Mouse (Mus musculus): ENCODE data around the gene Ntn1. TPM values are rescaled to one million over a fixed set of nuclear protein-coding genes. Genes with fewer than 3 reads are reported as not detected.

Ntn1 gene
- polyA plus RNA-seq, 1 experiment, result 23.7 TPM

DNA sequence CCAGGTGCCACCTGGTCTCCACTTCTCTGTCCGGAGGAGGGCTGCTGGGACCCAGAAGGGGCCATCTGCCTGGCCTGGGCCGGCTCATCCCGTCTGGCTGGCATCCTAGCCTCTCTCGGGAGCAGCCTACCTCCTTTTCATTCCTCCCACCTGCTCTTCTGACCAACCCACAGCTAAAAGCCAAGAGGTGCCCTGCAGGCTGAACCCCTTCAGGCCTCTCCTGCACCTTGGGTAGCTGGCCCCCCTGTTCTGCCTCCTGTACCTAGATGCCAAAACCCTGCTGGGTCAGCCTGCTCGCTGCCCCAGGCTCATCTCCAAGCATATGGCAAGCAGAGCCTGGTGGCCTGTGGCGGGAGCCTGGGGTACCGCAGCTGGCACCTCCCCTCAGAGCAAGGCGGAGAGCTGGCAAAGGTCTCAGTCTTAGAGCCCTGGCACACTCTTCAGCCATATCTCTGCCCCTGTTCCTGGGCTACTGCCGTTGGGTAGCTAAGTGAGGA lies 167.1 kb downstream of the Ntn1 start:
- H3K4me1 ChIP-seq (ENCODE audit: control insufficient read depth, insufficient read depth, insufficient read length, low read length), result no peaks in the 10 kb centered on the region
- no peak overlapping the region for H3K27ac ChIP-seq (ENCODE audit: insufficient read depth, low read depth, low read length)
- H3K4me3 ChIP-seq (ENCODE audit: low read depth, low read length), result no peak overlapping the region
- no peaks in the 10 kb centered on the region for H3K36me3 ChIP-seq (ENCODE audit: control insufficient read depth, insufficient read depth, low read length)
- no peak for TF ChIP-seq POLR2A (IDR thresholded peaks at IDR 0.05; ENCODE audit: low read depth, low read length)
- no peak for TF ChIP-seq CTCF (IDR thresholded peaks at IDR 0.05; ENCODE audit: extremely low read depth, insufficient read length, insufficient replicate concordance, low read depth, low read length)
- WGBS, result 82% methylated on average over 9 of the region's 9 CpGs
- no peaks in the 10 kb centered on the region for H3K27me3 ChIP-seq (ENCODE audit: control insufficient read depth, insufficient read depth, low read length)

DNA sequence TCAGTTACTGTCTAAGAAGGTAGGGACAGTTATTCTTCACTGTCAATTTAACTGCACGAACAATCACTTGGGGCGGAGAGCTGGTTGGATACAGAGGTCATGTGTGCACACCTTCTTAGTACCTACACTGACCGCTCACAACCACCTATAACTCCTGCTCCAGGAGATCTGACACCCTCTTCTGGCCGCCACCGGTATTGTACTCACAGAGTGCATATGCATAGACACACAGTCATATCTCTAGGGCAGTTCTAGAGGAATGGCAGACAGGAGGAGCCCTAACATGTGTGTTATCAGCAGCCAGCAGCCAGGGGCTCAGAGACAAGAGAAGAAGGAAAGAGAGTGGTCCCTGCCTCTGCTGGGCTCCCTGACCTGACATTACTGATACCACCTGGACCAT lies 169.1 kb downstream of the Ntn1 start:
- no peaks in the 10 kb centered on the region for H3K27me3 ChIP-seq (ENCODE audit: control insufficient read depth, insufficient read depth, low read length)
- no peak overlapping the region for H3K27ac ChIP-seq (ENCODE audit: insufficient read depth, low read depth, low read length)
- H3K36me3 ChIP-seq (ENCODE audit: control insufficient read depth, insufficient read depth, low read length), result no peaks in the 10 kb centered on the region
- 94% methylated on average over 5 of the region's 5 CpGs for WGBS
- H3K4me3 ChIP-seq (ENCODE audit: low read depth, low read length), result no peak overlapping the region
- TF ChIP-seq POLR2A (IDR thresholded peaks at IDR 0.05; ENCODE audit: low read depth, low read length) (no peak), CTCF (IDR thresholded peaks at IDR 0.05; ENCODE audit: extremely low read depth, insufficient read length, insufficient replicate concordance, low read depth, low read length) (no peak)
- no peaks in the 10 kb centered on the region for H3K4me1 ChIP-seq (ENCODE audit: control insufficient read depth, insufficient read depth, insufficient read length, low read length)

DNA sequence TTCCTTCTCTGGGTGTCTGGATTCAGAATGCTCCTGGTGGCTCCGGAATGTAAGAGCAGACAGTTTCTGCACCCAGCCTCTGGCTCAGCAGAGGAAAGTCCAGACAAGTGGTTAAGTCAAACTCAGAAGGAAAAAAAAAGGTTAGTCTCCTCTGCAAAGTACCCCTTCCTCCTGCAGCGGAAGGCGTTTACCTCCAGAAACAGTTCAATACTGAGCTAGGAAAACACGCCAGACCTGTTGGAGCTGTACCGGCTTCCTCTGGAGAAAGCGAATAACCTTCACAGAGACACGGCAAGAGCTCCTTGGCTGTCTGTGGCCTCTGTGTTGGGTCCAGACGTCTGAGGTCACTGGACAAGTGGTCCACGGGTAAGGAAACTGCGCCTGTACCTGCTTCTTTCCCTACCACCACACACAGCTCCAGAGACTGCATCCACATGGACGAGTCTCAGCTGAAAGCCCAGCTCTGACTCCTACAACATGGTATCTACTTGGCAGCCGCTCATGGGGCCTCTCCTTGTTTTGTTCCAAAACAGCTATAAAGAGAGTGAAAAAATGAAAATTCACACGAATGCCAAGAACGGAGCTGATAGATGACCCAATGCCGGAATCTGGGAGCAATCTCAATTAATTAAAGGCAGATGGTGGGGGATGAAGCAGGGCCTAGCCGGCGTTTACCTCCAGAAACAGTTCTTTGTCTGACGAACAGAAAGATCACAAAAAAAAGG lies 171.5 kb downstream of the Ntn1 start:
- Histone ChIP-seq H3K4me3 (ENCODE audit: low read depth, low read length) (no peak overlapping the region), H3K4me1 (ENCODE audit: control insufficient read depth, insufficient read depth, insufficient read length, low read length) (no peaks in the 10 kb centered on the region), H3K27me3 (ENCODE audit: control insufficient read depth, insufficient read depth, low read length) (no peaks in the 10 kb centered on the region), H3K36me3 (ENCODE audit: control insufficient read depth, insufficient read depth, low read length) (0 out of 2 replicates have a peak, but pooled peaks cover 2% of the 10 kb centered on the region), H3K27ac (ENCODE audit: insufficient read depth, low read depth, low read length) (no peak overlapping the region)
- TF ChIP-seq POLR2A (IDR thresholded peaks at IDR 0.05; ENCODE audit: low read depth, low read length) (no peak), CTCF (IDR thresholded peaks at IDR 0.05; ENCODE audit: extremely low read depth, insufficient read length, insufficient replicate concordance, low read depth, low read length) (no peak)
- WGBS, result 65% methylated on average over 18 of the region's 18 CpGs

DNA sequence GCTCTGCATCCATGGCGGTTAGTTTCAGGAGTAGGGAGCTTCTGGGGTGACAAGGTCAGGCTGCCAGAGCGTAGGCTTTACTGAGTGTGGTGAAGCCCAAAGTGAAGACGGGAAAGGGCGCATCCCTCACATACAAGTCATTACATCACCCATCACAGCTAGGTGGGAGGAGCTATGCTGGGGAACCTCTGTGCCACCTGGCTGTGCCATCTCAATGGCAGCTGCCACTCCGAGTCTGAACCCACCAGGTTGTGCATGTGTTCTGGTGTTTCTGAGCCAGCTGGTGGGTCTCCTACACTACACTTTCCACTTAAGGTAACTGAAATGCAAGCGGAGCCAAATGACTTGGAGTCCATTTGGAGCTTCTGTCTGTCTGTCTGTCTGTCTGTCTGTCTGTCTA lies 172.8 kb downstream of the Ntn1 start:
- TF ChIP-seq CTCF (IDR thresholded peaks at IDR 0.05; ENCODE audit: extremely low read depth, insufficient read length, insufficient replicate concordance, low read depth, low read length) (no peak), POLR2A (IDR thresholded peaks at IDR 0.05; ENCODE audit: low read depth, low read length) (no peak)
- Histone ChIP-seq H3K36me3 (ENCODE audit: control insufficient read depth, insufficient read depth, low read length) (0 out of 2 replicates have a peak, but pooled peaks cover 2% of the 10 kb centered on the region), H3K27me3 (ENCODE audit: control insufficient read depth, insufficient read depth, low read length) (no peaks in the 10 kb centered on the region), H3K4me1 (ENCODE audit: control insufficient read depth, insufficient read depth, insufficient read length, low read length) (no peaks in the 10 kb centered on the region), H3K27ac (ENCODE audit: insufficient read depth, low read depth, low read length) (no peak overlapping the region), H3K4me3 (ENCODE audit: low read depth, low read length) (no peak overlapping the region)
- 83% methylated on average over 6 of the region's 6 CpGs for WGBS

DNA sequence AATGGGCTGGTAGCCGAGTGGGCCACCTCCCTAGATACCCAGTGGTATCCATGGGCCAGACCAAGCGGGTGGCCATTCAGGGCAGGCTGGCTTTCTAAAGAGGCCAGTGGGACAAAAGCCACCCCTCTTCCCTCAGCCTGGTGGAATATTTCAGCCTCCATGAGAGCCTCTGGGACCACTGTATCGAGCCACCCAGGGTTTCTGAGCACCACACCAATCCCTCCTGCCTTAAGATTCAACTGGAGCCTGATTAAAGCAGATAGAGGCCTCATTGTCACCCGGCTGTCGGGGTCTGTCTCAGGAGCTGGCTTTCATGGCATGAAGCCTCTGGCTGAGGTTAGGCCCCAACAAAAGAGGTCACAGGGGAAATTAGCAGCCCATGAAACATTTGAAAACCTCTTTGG lies 174.0 kb downstream of the Ntn1 start:
- Histone ChIP-seq H3K4me3 (ENCODE audit: low read depth, low read length) (no peak overlapping the region), H3K27ac (ENCODE audit: insufficient read depth, low read depth, low read length) (no peak overlapping the region), H3K4me1 (ENCODE audit: control insufficient read depth, insufficient read depth, insufficient read length, low read length) (no peaks in the 10 kb centered on the region), H3K27me3 (ENCODE audit: control insufficient read depth, insufficient read depth, low read length) (no peaks in the 10 kb centered on the region), H3K36me3 (ENCODE audit: control insufficient read depth, insufficient read depth, low read length) (0 out of 2 replicates have a peak, but pooled peaks cover 2% of the 10 kb centered on the region)
- no peak for TF ChIP-seq CTCF (IDR thresholded peaks at IDR 0.05; ENCODE audit: extremely low read depth, insufficient read length, insufficient replicate concordance, low read depth, low read length)
- TF ChIP-seq POLR2A (IDR thresholded peaks at IDR 0.05; ENCODE audit: low read depth, low read length), result no peak
- WGBS, result 93% methylated on average over 5 of the region's 5 CpGs

DNA sequence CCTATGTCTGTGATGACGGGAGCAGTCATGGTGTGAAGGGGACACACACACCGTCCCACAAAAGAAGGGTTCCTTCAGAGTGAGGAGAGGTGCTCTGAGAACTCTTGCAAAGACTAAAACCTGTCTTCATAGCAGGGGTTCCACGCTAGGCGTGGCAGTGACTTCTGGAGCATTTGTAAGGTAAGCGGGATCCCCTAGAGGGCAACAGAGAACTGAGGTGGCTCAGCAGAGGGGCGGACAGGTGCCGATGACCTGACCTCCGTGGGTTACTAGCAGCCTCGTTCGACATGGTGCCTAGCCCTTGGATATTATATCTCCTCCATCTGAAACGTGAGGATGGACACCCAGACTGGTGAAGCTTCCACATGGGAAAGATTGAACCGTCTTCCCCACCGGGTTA lies 177.5 kb downstream of the Ntn1 start:
- H3K36me3 ChIP-seq (ENCODE audit: control insufficient read depth, insufficient read depth, low read length), result 0 out of 2 replicates have a peak, but pooled peaks cover 2% of the 10 kb centered on the region
- H3K27ac ChIP-seq (ENCODE audit: insufficient read depth, low read depth, low read length), result no peak overlapping the region
- H3K4me1 ChIP-seq (ENCODE audit: control insufficient read depth, insufficient read depth, insufficient read length, low read length), result no peaks in the 10 kb centered on the region
- WGBS, result 49% methylated on average over 13 of the region's 13 CpGs
- no peak overlapping the region for H3K4me3 ChIP-seq (ENCODE audit: low read depth, low read length)
- H3K27me3 ChIP-seq (ENCODE audit: control insufficient read depth, insufficient read depth, low read length), result no peaks in the 10 kb centered on the region
- TF ChIP-seq CTCF (IDR thresholded peaks at IDR 0.05; ENCODE audit: extremely low read depth, insufficient read length, insufficient replicate concordance, low read depth, low read length) (no peak), POLR2A (IDR thresholded peaks at IDR 0.05; ENCODE audit: low read depth, low read length) (no peak)

DNA sequence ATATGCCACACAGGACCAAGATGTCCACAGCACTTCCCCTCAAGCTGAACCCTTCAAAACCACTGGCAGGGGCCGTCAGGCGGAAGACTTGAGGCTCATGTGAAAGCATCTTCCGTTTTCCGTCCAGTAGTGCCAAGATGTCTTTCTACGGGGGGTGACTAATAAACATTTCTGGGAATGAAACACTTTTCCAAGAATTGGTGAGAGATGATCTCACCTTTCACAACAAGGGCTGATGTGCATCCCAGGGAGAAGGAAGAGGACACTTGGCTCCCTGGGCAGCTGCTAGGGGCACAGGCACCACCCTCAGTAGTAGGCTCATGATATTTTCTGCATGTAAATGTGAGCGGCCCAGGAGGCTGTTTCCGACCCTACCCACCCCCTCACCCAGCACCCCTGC lies 178.4 kb downstream of the Ntn1 start:
- Histone ChIP-seq H3K4me1 (ENCODE audit: control insufficient read depth, insufficient read depth, insufficient read length, low read length) (no peaks in the 10 kb centered on the region), H3K27me3 (ENCODE audit: control insufficient read depth, insufficient read depth, low read length) (no peaks in the 10 kb centered on the region), H3K36me3 (ENCODE audit: control insufficient read depth, insufficient read depth, low read length) (0 out of 2 replicates have a peak, but pooled peaks cover 2% of the 10 kb centered on the region), H3K27ac (ENCODE audit: insufficient read depth, low read depth, low read length) (no peak overlapping the region), H3K4me3 (ENCODE audit: low read depth, low read length) (no peak overlapping the region)
- 78% methylated on average over 7 of the region's 7 CpGs for WGBS
- TF ChIP-seq POLR2A (IDR thresholded peaks at IDR 0.05; ENCODE audit: low read depth, low read length) (no peak), CTCF (IDR thresholded peaks at IDR 0.05; ENCODE audit: extremely low read depth, insufficient read length, insufficient replicate concordance, low read depth, low read length) (no peak)

All from small intestine, adult 2 months (tissue).